Mouse (Mus musculus) layer of hippocampus, postnatal 14 days (tissue): ENCODE results near the gene Trim15. TPM values are rescaled to one million over a fixed set of nuclear protein-coding genes. Genes with fewer than 3 reads are reported as not detected.

Source experiments
- DNase-seq, 2 experiments: peaks; one replicate each; pipeline ENCODE4 v3.0.0; 2021 to 2022; ENCODE audit warnings: low spot score in 2 of 2, mixed read lengths in 1 of 2
- total RNA-seq, 2 experiments: library from RNA; stranded (reverse); gene quantifications; 2 replicates each; pipeline ENCODE4 v1.2.3; 2021

Trim15 gene
- total RNA-seq, 2 experiments from 2014 or later, result not detected

DNA sequence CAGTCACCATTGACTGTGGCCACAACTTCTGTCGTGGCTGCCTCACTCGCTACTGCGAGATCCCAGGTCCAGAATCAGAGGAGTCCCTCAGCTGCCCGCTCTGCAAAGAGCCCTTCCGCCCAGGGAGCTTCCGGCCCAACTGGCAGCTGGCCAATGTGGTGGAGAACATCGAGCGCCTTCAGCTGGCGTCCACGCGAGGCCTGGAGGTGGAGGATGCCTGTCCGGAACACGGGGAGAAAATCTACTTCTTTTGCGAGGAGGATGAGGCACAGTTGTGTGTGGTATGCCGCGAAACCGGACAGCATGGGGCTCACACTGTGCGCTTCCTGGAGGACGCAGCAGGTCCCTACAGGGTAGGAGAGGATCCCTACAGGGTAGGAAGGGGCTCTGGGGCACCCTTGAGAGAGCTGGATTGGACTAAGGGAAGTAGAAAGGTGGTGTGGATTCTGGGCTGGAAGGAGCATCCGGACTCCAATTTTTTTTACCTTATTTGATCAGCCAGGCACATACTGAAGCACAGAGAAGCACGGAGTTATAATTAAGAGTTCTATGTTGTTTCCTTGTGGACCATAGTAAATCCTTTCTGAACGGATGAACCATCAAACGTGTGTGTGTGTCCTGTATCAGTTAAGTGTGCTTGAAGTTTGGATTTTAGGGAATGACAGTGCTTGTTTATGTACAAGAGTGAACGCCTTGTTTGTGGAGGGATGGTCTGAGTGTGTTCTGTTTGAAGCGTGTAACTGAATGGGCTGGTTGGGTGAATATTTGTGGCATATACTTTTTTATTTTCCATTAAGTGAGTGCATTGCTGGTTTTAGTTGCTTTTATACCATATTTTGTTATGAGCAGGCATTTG, 3.2 kb upstream of the Trim15 start:
- DNase-seq, result no peak

DNA sequence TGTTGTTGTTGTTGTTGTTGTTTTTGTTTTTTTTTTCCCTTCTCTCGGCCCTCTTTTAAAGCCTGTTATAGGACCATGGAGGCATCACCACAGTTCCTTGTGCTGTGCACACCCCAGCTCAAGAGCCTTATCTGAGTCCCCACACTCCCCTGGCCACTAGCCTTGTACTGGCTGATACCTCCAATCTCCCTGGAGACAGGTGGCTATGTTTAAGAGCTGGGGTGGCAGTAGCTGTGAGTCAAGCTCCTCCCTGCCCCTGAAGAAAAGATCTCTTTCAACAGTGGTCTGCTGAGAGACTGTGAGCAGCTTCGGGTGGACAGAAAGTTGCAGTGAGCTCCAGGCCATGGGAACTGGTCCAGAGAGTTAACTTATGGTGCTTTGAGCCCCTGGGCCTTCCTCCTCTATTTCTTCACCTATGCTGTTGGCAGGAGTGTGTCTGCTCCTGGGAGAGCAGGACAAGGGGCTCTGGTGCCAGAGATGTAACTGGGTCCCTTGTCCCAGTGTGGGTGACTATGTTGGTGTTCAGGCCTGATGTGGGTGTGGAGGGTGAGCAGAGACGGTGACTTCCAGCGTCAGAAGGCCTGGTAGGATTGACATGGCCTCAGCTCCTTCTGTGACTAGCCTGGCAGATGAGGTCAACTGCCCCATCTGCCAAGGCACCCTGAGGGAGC, 2.4 kb upstream of the Trim15 start, which contains the start of gene Trim10:
TSS of gene Trim10 (plus strand) at position 291 of the 671 bp plus-strand sequence.
- DNase-seq, result no peak

DNA sequence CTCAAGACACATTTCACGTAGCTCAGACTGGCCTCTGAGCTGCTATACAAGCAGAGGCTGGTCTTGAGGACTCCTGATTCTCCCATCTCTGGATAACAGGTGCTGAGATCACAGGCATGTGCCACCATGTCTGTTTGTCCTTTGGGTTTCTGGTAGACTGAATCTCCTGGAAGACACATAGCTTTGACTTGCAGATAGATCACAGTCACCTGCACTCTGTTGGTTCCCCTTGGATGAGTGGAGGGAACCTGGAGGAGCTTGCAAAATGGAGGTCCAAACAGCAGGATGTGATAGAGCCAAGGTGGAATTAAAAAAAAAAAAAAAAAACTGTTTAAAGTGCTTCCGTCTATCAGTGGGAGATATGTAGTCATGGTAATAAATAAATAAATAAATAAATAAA, 1.8 kb upstream of the Trim15 start:
- DNase-seq, result no peak

DNA sequence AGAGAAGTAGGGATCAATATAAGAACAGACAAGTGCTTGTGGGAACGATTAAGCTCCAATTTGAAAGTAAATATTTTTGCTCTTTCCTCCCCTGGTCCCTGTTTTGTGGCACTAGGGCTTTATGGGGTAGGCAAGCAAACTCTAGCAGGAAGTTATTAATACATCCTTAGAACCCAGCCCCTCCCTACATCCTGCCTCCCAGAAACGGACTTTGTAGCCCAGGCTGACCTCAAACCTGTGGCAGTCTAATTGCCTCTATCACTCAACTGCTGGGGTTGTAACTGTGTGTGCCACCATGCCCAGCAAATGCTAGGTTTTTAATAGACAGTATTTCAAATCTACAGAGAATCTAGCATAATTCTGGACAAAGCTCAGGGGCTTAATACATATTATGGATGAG, 5.3 kb downstream of the Trim15 start:
- no peak for DNase-seq

DNA sequence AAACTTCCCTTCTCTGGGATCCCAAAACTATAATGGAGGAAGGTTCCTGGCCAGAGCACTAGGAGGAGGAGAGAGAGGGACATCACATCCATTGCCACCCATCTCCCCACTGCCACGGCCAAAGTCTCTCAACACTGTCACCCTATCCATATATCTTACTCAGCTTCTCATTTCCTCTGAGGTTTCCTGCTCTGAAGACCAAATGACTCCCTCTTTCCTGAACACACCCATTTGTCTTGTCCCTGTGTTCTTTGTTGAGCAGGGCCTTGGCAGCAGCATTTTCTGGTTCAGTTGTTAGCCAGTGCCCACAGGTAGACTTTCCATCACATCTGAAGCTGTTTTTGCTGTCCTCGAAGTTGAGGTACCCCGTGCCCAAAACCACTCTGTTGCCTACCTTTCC, 8.8 kb downstream of the Trim15 start:
- DNase-seq, result no peak

DNA sequence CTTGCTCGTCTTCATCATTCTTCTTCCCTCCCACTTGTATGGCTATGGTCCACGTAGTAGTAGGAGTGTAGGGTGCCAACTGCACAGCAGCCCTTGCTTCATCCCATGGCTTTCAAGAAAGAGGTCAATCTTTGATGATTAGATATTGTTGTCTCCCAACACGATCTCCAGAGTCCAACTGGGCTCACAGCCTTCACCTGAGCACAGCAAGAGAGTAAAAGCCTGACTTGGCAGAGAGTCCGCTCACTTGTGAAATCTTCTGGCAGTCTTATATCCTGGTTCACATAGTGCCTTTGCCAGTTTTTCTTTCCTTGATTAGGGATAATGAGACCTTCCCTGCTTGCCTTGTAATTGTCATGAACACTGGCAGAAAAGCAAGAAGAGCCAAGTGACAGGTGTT, 10.8 kb downstream of the Trim15 start:
- DNase-seq, result no peak

DNA sequence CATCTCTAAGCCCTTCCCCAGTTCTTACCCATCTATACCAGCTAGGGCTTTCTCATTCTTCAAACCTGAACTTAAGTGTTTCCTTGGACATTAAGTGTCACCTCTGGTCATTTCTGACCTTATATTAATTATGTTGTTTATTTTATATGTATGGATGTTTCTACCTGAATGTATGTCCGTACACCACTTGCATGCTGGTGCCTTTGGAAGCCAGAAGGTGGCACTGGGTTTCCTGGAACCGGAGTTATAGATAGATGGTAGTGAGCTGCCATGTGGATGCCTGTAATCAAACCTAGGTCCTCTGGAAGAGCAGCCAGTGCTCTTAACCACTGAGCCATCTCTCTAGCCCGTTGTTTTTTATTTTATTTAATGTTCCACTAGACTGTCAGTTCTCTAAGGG, 11.5 kb downstream of the Trim15 start:
- no peak for DNase-seq

DNA sequence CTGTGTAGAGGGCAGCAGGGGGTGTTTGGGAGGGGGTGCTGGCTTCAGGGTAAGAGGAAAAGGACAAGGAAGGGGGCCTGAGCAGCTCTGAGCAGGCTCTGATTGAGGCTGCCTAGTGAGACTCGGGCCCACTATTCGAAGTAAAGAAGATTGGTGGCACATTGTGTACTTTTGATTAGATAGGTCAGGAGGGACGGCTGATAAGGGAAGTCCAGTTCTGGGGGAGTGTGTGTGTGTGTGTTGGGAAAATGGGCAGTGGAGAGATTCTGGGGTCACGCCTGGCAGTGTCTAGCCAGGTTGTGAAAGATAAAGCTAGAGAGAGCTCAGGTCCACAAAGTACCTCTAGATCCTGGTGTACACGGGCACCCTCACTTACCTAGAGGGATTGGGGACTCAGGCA, 15.4 kb downstream of the Trim15 start:
- DNase-seq, result no peak

DNA sequence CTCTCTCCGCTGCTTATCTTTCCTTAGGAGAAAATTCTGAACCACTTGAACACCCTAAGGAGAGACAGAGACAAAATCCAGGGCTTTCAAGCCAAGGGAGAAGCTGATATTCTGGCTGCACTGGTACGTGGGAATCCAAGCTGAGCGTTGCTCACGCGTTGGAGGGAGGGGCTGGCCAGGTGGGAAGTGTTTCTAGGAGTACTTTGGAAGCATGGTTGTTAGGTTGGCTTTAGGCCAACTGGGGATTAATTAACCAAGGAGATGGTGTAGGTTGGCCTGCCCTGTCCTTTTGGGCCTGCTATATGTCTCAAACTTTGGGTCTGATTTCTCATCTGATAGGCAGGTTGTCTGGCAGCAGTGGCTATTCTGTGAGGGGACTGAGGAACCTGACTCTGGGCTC, 15.8 kb downstream of the Trim15 start:
- no peak for DNase-seq

DNA sequence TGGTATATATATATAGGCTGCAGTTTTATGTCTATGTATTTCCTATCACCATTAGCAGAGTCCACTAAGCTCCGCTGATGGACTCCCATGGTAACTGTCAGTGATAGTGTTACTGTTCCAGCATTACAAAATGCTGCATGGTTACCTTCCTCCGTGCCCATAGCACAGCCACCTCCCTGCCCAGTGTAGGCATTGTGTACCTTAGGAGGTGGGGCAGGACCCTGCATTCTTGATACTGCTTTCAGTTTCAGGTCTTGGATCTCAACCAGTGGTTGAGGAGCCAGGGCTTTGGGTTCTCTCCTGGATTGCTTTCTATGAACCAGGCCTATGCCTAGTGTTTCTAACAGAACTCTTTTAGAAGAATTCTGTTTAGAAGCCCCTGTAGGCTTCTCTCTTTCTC, 17.0 kb downstream of the Trim15 start:
- no peak for DNase-seq

DNA sequence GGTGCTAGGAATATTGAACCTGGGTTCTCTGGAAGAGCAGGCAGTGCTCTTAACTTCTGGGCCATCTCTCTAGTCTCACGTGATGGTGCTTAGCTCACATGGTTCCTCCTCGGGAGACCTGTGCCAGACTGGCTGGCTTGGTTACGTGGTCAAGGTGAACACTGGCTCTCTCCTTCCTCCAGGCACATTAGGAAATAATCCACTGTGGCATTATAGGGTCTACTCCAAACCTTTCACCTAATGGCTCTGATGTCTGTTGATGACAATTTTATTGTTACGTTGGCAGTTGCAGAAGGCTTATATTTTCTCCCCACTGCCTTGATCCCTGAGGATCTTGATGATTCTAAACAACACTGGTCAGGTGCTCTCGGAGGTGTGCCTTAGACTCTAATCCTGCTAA, 18.1 kb downstream of the Trim15 start:
- DNase-seq, result no peak

DNA sequence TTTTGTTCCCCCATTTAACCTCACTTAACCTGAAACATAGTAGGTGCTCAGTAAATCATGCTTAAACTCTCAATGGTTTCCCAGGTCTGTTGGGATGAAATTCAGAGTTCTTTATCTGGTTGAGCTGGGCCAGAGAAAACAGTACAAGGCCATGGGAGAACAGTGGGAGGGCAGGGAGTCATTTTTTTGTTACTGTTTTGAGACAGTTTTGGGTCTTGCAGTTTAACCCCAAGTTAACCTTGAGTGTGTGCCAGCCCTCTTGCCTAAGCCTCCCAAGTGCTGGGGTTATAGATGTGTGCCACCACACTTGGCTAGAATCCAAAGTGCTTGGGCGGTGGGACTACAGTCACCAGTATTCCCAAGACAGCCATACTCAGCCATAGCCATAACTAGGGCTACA, 22.3 kb downstream of the Trim15 start:
- no peak for DNase-seq

DNA sequence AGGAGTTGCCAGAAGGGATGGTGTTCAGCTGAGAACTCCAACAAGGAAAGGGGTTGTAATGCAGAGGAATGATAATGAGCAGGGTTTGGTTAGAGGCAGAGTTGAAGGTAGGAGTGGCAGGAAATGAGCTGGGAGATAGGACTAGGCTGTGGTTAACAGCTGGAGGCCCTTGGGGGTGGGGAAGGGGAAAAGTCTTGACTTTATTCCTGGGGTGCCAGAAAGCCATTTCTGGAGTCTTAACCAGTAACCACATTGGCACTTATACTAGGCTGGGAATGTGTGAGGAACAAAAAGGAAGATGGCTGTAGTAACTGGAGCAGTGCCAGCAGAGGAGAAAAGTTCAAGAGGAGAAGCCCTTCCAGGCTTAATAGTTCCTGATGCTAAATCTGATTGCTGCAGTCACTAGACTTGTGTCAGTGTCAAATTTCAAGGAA, 22.7 kb downstream of the Trim15 start:
- no peak for DNase-seq

DNA sequence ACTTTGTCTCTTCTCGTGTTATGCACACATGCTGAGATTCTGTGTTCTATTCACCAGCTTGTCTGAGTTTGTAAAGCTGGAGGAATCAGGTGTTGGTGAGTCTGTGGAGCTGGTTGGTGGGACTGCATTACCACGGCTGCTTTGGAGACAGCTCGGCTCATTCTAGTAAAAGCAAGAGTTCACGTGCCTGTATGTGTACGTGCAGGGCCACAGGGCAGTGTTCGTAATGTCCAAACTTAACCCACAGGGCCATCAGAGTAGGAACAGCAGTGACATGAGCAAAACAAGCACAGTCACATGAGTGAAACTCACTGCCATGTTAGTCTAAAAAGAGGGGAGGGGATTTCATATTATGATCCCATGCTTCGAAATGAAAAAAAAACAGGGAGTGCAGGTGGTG, 23.3 kb downstream of the Trim15 start:
- DNase-seq, result no peak

DNA sequence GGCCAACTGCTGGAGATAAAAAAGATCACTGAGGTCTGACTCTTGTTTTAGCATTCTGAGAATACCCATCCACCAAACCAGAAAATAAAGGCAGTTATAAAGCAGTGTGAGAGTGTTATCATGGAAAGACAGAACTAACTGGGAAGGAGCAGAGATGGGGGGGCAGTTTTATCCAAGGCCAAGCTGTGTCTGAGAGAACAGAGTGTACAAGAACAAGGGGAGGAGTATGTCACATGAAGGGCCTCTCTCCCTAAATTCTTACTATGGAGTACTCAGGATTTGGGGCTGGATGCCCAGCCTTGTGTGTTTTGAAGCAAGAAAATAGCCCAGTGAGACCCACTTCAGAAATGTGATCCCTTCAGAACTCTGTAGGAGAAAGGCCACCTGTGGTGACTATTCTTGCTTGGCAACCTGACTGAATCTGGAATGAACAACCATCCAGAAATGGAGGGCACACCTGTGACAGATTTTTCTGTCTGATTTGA, 26.0 kb downstream of the Trim15 start:
- DNase-seq, result no peak

DNA sequence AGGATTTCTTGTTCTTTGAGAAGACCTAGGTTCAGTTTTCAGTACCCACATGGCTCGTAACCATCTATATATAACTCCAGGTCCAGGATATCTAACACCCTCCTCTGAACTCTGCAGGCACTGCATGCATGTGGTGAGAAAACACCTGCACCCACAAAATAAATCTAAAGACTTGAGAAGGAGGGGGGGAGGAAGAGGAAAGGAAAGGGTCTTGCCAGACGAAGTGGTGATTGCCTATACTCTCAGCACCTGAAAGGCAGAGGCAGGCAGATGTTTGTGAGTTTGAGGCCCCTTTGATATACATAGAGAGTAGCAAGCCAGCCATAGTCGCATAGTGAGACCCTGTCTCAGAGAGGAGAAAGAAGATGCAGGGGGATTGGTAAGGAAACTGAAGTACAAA, 27.1 kb downstream of the Trim15 start:
- no peak for DNase-seq

DNA sequence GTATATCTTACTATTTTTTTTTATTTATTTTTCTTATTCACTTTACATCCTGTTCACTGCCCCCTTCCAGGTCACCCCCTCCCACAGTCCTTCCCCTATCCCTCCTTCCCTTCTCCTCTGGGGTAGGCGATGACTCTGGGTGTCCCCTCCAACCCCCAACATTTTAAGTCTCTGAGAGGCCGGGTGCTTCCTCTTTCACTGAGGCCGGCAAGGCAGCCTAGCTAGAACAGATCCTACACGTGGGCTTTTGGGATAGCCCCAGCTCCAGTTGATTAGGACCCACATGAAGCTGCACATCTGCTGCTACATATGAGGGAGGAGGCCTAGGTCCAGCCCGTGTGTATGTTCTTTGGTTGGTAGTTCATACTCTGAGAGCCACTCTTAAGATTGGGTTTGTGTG, 28.0 kb downstream of the Trim15 start:
- DNase-seq, result no peak

DNA sequence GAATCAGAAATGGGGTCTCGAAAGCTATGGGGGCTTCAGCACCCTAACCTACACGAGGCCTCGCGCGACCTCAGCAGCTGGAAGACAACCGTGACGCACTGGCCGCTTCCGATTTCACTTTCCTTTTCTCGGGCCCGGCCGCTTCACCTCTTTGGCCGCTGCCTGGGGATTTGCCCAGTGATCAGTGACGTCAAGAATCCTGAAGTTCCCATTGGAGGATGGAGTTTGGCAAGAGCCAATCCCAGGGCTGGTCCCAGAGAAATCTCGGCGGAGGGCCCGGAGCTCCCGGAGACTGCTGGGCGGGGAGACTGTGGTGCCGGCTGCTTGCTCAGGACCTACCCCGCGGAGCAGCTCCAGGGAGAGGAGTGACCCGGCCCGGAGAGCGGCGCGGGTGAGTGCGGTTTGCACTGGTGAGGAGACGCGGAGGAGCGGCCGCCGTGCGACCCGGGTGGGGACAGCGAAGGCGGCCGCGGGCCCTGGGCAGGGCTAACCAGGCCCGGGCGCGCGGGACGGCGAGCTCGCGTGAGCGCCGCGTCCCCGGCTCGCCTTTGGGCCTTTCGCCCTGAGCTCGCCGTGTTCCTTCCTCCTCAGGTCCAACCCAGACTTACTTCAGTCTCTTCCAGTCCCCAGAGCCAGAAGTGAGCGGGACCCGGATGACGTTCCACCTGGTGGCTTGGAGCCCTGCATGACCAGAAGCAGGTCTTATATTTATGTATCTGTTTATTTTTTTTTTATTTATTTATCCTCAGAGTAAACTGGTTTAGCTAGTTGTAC, 29.9 kb downstream of the Trim15 start, which contains the start of gene Trim26:
TSS of gene Trim26 (plus strand) at position 261 of the 774 bp plus-strand sequence.
- DNase-seq, result peak; percentile 98 to 99

DNA sequence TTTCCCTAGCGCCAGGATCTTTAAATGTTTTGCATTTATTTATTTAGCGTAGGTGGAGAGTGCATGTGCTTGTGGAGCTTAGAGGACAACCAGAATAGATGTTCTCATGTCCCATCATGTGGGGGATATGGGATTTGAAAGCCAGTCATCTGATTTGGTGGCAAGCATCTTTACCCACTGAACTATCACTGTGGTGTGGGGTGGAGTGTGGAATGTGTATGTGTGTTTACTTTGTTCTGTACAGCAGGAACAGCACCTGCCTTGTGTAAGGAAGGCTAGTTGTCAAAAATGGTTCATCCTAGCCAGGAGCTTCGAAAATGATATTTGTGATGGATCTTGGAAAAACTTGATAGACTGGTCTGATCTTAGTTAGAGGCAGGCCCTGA, 30.6 kb downstream of the Trim15 start:
- DNase-seq, result peak in 1 of 2 experiments; percentile 10

DNA sequence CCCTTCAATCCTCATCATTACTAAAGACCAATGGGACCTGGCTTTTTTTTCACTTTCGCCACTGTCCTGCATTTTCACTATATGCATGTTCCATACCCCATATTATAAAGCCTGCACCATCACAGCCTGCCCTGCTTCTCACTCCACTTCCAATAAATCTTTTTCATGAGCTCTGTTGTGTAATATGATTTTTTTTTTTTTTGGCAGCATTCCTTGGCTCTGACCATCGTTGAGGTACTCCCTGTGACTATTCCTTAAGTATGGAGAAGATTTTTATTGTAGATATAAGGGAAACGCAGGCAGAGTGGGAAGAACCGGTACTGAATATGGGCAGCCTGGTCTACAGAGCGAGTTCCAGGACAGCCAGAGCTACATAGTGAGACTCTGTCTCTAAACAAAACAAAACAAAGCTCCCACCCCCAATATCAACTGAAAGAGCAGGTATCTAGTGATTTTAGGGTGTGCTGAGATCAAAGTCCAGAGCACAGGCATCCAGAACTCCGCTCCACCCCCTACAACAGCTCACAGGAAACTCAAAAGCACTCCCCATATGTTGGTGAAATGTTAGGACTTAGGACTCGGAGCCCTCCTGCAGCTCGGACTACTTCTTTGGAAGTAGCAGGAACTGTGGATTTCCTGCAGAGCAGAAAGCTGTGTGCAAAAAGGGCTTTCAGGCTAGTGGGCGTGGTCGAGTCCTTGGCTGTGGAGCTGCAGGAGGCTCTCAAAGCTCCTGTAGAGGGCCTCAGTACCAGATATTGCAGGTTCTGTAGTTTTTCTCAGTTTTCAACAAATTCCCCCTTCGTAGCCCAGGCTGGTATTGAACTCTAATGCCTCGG, 31.2 kb downstream of the Trim15 start:
- peak; percentile 17 to 34 for DNase-seq

DNA sequence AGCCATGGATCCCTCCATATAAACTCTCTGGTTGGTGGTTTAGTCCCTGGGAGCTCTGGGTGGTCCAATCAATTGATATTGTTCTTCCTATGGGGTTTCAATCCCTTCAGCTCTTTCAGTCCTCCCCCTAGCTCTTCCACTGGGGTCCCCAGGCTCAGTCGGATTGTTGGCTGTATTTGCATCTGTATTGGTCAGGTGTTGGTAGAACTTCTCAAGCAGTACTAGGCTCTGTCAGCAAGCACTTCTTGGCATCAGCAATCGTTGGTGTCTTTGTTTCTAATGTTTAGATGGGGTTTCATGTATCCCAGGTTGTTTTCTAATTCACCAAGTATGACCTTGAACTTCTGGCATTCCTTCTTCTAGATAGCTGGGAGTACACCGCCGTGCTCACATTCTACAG, 34.3 kb downstream of the Trim15 start:
- no peak for DNase-seq
